Mouse (Mus musculus): ENCODE measurements around the gene Spata4. TPM values are rescaled to one million over a fixed set of nuclear protein-coding genes. Genes with fewer than 3 reads are reported as not detected.
"Not testable (repeated sequence)": the region's sequence is repeated elsewhere in the genome, so short reads cannot be mapped to it uniquely, and the experiment has no call there.

Spata4 gene
- not detected for total RNA-seq (2021)

DNA sequence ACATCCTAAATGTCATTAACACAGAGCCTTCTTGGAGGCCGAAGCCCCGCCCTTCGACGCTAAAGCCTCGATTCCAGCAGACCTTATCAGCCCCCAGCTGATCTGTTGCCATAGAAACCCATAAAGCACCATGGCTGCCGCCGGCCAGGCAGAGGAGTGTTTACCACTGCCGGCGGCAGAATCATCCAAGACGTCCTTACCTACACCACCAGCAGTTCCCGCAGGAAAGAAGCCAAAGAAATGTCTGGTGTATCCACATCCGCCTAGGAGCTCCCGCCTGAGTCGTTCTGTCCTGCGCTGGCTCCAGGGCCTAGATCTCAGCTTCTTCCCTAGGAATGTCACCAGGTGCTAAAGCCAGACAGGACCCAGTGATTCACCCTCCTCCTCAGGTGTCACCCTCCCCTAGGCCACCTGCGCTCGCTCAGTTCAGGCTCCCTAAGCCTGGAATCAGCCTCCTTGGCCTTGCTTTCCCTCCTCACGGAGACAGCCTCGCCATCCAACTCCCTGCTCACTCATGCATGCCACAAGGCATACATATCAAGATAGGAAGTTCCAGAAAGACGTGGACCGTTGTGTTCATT, at the start of gene Spata4:
Spata4 (plus strand) TSS at position 111 of the 581 bp plus-strand sequence.
- intact Hi-C loops (cut with DNase I), result no loop called here
- DNase-seq, result peak; percentile 42

DNA sequence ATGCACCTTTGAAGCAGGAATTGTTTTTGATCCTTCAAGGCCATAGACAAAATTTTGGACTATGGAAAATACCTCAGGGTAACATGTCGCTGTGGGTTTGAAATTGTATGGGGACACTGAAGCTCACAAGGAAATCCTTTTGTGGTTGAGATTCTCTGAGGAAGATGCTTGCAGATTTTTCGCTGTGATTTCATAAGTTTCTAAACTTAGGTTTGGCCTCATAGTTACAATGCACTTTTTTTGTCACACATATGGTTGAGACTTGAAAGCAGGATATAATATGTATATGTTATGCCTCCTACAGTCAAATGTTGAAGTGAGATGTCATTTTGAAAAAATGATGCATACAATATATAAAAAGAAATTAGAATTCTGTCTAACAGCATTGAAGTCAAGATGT, 45.7 kb upstream of the Spata4 start:
- no peak for DNase-seq
- intact Hi-C loops (cut with DNase I), result no loop called here

DNA sequence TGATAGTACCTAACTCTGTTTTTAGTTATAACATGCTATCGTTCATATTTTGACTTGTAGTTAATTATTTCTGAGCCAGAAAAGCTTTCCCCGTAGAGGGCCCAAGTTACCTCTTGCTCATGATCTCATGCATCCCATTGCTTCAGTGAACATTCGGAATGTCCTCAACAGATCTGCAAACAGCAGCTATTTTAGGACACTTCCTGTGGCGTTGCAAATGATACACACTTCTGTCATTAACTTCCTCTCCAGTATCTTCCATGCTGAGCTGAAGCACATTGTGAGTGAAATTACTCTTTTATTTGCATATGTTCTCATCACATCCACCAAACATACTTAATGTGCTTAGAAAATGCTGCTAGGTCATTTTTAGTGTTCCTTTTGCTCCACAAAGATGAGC, 38.4 kb upstream of the Spata4 start:
- intact Hi-C loops (cut with DNase I), result no loop called here
- DNase-seq, result no peak

DNA sequence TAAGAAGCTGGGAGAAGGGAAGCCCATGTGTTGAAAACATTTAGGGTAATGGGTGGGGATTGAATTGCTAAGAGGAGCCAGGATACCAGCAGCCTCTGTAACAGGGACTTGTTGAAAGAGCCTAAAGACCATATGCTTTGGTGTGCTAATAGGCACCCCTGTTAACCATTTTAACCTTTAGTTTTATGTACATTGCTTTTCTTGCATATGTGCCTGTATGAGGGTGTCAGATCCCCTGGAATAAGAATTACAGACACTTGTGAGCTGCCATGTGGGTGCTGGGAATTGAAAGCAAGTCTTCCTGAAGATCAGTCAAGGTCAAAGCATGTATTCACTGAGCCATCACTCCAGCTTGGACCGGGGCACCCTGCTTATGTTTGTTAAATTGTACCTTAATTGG, 35.4 kb upstream of the Spata4 start:
- DNase-seq, result no peak
- intact Hi-C loops (cut with DNase I), result no loop called here

DNA sequence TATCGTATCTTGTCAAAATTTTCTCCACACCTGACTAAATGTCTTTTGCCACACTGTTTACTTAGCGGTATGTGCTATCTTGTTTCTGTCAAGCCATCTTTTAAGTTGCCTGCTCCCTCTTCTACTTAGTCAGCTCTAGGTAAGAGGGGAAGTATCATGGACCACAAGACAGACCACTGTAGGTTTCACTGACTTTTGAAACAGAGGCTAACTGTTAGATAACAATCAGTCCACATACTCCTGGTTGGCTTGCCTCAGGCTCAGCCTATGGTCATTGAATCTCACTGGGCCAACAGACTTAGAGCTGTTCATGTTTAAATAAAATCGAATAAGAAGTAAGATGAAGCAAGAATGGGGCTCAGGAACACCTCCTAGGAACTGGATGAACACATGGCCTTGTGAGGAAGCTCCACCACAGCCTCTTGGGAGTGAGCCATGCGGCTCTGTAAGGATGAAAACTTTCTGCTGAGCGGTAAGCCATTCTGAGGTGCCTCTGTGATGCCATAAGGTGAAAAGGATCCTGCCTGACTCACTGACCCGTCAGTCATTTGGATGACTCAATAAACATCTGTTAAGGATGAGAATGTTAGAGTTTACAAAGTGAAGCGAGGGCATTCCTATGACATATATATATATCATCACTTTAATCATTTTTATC, 34.8 kb upstream of the Spata4 start:
- DNase-seq, result no peak
- intact Hi-C loops (cut with DNase I), result no loop called here

DNA sequence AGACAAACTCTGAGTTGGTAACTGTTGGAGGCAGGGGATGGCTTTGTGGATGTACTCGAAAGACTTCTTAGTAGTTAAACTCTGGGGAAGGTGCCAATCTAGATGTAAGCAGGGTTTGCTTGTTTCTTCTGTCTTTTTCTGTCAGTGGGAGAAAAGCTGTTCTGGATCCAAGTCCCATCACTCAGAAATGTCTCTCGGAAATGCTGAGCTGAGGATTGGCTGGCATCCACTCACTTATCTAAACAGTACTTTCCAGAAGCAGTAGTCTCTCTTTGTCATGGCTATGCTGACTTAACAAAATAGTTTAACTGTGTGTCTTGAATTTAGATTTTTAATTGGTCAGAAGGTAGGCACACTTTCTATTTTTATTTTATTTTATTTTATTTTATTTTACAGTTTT, 33.4 kb upstream of the Spata4 start:
- intact Hi-C loops (cut with DNase I), result no loop called here
- no peak for DNase-seq

DNA sequence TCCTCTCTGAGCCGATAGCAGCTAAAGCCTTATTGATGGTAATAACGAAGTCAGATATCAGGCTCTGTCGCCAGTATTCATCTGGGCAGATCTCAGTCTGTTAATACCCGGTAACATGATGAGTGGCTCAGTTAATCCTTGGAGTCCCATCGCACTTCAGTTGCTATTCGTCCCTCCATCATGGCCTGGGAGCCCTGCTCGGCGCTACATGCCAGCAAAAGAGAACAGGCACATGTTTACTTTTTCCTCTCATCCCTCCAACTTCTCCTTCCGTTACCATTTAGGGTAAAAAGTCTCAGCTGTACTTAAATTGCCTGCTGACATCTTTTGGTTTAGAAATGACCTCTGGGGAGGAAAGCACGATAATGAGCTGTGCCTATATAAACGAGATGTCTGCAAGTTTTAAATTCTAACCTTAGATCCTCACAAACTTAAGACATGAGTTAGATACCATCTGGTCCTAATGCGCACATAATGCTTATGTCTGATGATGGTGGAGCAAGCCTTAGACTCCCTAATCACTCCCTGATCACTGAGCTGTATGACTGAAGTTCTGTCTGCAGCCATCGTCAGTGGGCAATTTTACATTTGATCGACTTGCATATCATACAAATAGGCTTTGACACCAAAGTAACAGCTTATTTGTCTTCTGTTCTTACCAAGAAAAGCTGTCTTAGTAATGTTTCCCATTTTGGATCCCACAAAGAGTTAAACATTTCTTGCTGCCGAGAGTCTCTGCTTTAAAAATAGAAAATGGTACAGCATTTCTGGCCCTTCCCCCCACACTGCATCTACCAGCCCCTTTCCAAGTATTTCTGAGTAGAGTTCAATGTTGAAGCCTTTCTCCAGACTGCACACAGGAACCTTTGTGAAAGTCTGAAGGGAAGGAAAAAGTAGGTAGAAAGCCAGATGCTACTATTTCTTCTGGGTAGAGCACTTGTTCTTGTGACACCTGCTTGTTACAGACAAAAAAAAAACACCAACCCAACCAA, 29.7 kb upstream of the Spata4 start:
- no peak for DNase-seq
- intact Hi-C loops (cut with DNase I), result no loop called here

DNA sequence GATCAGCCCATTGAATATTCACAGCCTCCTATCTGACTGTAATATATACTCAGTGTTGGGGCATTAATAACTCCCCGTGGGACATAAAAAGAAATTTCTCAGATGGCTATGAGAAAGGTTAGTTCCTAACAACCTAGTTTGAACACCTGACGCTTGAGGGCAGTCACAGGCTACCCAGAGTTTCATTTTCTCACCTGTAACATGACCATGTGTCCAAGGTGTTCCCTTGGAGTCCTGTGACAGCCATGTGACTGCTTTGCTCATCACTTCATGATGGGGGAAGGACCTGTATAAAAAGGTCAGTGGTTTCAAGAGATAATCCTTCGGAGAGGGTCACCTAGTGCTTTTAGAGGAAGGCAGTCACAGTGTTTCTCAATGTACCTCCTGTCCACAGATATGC, 19.1 kb upstream of the Spata4 start:
- no peak for DNase-seq
- intact Hi-C loops (cut with DNase I), result no loop called here

DNA sequence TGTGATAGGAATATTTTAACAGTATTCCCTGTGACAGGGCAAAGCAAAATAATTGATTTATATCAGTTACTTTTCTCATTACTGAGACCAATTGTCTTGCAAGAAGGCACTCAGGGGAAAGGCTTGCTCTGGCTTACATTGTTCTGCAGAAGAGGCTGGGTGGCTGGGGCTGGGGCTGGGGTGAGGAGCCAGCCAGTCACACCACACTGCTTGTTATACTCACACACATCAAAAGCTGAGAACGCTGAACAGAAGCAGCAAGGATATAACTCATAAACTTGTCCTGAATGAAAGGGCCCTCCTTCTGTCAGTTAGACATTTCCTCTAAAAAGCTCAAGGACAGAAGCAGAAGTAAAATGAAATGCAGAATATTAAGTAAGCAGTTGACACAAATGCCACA, 17.7 kb upstream of the Spata4 start:
- no peak for DNase-seq
- intact Hi-C loops (cut with DNase I), result no loop called here

DNA sequence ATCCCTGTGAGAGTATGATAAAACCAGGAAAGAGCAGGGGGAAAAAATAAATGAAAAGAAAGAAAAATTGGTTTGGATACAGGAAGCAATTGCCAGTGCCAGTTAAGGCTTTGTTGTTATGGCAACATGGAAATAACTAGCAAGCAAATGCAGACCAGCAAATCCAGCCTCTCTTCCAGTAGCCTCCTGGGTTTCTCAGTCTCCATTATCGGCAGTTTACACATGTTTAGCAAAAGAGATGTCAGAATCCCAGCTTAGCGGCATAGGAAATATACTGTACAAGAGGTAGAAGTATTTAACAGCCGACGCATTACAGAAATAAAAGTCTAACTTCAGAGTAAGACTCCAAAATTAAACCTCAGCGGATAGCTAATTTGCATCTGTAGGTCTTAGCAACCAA, 5.9 kb upstream of the Spata4 start:
- intact Hi-C loops (cut with DNase I), result no loop called here
- DNase-seq, result no peak

DNA sequence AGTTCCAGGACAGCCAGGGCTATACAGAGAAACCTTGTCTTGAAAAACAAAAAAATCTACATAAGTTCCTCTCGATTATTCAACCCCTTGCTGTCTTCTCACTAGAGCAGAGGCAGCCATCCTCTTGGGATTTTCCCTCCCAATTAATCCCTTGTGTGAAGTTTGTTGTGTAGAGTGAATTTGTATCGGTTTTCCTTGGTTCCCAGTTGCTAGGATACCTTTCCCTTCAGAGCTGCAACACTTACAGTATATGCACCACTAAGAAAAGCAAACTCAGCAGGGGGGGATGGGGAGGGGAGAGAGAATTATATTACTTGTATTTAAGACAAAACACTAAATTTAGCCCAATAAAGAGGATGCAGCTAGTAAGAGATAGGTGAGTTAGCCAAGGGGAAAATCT, 4.5 kb upstream of the Spata4 start:
- intact Hi-C loops (cut with DNase I), result no loop called here
- no peak for DNase-seq

DNA sequence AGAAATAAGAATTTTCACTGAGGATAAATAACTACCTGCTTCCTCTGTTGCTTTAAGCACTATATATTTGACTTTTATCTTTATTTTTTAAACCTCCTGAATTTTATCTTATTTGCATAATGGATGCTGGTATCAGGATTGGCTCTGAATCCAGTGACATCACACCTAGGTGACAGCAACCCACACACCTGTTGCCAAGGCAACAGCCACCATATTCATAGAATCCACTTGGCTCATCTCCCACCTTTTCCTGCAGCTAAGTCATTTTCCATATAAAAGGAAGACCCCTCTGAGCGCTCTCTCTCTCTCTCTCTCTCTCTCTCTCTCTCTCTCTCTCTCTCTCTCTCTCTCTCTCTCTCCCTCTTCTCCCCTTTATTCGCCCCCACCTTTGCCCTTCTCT, 3.6 kb upstream of the Spata4 start:
- intact Hi-C loops (cut with DNase I), result no loop called here
- DNase-seq, result no peak

DNA sequence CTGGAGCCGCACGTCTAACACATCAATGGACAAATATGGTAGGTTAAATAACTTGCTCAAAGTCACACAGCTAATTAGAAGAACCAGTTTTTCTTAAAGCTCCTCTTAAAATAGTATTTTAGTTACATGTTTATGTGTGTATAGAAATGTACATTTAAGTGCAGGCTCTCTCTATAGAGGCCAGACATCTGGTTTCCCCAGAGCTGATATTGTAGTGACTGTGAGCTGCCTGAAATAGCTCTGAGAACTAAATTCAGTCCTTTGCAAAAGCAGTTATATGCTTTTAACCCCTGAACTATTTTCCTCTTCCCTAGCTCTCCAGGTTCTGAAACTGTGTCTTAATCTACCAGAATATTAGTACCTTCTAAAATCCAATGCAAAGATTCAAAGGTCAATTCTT, 3.2 kb upstream of the Spata4 start:
- no peak for DNase-seq
- intact Hi-C loops (cut with DNase I), result no loop called here

DNA sequence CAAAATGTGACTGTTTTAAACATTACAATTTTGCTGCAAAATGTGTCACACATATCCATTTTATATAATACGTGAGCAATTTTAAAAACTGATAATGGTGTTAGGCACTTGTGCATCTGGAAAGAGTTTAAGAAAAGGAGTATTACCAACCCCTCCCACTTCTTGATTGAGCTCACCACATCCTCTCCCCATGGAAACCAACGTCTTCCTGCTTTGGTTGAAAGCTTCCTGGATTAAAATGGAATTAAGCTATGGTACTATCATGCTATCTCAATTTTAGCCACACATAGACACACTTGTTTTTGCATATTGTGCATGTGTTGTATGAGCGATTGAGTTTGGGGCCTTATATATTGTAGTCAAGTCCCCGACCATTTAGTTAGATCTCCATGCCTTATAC, 2.9 kb downstream of the Spata4 start:
- intact Hi-C loops (cut with DNase I), result no loop called here
- DNase-seq, result no peak

DNA sequence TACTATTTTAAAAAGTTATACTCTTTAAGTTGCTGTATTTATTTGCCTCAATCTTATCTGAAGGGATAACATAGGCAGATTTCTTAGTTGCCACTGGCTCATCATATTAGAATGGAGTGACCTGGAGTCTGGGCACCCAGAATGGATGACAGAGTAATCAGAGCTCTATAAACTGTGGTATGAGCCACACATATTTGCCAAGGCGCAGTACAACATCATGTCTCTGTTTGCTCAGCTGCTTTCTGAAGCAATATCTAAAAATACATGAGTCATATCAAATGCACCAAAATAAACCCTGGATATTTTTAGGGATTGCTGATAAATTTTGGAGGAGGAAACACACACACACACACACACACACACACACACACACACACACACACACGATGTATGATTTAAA, 8.8 kb downstream of the Spata4 start:
- no peak for DNase-seq
- intact Hi-C loops (cut with DNase I), result no loop called here

DNA sequence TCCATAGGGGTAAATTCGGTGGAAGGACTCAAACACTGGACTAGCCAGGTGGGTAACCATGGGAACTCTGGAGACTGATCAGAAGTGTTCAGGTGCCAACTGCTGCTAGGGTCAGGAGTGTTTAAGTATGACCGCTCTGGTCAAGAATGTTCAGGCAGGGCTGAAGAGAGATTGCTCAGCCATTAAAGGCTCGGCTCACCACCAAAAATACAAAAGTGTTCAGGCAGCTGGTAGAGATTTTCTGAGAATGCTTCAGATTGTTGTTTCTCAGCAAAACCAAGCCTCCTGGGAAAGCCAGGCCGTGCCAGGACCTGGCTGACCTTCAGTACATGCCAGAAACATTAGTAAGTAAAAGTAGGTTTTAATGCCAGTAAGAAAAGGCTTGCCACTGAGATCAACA, 9.7 kb downstream of the Spata4 start:
- no peak for DNase-seq
- intact Hi-C loops (cut with DNase I), result no loop called here

DNA sequence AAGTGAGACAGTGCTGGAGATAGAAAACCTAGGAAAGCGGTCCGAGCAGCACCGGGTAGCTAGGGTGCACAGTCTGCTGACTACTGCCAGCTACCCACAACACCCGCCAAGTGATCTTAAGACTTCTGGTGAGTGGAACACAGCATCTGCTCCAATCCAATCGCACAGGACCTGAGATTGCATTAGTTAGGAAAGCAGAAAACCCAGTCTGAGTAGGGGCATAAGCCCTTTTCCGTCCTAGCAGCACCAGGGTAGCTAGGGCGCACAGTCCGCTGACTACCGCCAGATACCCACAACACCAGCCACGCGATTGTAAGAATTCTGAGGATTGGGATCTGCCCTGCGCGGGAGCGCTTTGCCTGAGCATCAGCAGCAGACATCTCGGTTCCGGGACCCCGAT, 16.1 kb downstream of the Spata4 start:
- not testable (repeated sequence) for DNase-seq

DNA sequence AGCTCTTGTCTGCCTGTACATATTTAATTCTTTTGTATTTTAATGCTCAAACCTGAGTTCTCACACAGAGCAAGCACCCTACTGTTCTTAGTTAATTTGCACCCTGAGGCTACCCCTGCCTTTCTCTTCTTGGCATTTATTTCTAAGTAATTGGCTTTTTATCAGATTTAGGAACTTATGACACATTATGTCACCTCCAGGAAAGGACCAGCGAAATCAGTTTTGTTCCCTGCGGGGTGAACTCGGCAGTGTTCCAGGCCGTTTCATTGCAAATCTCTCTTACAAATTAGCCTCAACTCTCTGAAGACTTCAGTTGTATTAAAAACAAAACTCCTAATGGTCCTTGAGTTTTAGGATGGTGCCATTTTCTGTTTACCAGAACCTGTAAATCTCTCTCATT, 38.1 kb downstream of the Spata4 start:
- intact Hi-C loops (cut with DNase I), result no loop called here
- DNase-seq, result peak; percentile 10

More for the DNA sequence above, 16.1 kb downstream of the Spata4 start:
- intact Hi-C loops (cut with DNase I), result not testable (repeated sequence)

Data from left cerebral cortex, postnatal 4 days (tissue).